Mouse (Mus musculus): Measurements from ENCODE around the gene Ddx4.

DNA sequence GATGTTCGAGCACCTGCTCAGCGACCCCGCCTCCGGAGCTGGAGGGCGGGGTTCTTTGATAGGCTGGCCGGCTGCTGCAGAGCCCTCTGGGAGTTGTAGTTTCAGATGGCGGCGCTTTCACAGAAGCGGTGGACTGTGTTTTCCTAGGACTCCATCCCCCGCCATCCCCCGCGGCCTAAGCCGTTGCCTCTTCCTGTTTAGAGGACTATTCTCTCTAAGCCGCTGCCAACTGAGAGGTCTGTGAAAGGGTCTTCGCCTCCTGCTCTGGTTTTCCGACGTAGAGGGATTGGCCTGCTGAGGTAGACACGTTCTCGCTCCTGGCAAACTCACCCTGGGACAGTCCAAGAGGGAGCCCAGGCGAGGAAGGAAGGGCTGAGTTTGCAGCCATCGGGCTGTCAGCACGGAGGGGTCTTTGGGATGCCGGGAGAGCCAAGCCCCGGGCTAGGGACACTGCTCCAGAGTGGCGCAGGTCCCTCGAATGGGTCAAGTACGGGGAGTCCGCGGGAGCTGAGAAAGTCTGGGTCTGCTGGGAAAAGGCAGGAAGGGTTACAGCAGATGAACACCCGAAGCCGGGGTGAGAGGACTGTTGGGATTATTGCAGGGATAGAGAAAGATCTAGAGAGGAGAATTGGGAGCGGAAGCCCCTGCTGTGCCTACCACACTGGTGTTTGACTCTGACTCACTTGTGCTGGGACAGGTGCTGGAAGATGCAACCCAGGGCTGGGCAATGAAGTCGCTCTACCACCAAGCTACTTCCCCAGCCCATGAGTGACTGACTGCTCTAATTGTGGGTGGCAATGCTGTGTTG, 8.5 kb upstream of the Ddx4 start, which contains the start of gene Slc38a9:
- TF ChIP-seq POLR2A (IDR thresholded peaks at IDR 0.05; ENCODE audit: extremely low read depth, insufficient read depth, low read length): peak; percentile 65; the same call in 1 of the 2 replicates
- TF ChIP-seq CTCF (IDR thresholded peaks at IDR 0.05; ENCODE audit: extremely low read depth, insufficient read depth, low read length): no peak
